Mouse (Mus musculus) heart, embryonic 14.5 days (tissue): ENCODE results near the gene Cdkal1. TPM values are rescaled to one million over a fixed set of nuclear protein-coding genes. Genes with fewer than 3 reads are reported as not detected.

Source experiments
- ATAC-seq: fragments of 200-750 bp; cut with Nextera tagmentation; 2 replicates; pipeline ENCODE4 v1.8.0; 2017; ENCODE audit warnings: low read depth, moderate TSS enrichment; ENCODE audit not compliant: insufficient number of reproducible peaks, insufficient read depth, low FRiP score
- H3K27ac ChIP-seq, 2 experiments: fragments of 200-500 bp in 1 of 2; fragments of 300-500 bp in 1 of 2; sonication (generic) in 1 of 2; replicated peaks in 1 of 2; 2 replicates each; pipeline ENCODE4 v1.5.1; 2012 to 2014; ENCODE audit warnings: low read depth in 2 of 2, low read length in 2 of 2, control low read depth in 1 of 2, mild to moderate bottlenecking in 1 of 2, mixed read lengths in 1 of 2; ENCODE audit not compliant: control insufficient read depth in 1 of 2, insufficient read depth in 1 of 2
- H3K27me3 ChIP-seq: fragments of 300-500 bp; sonication (generic); 2 replicates; pipeline ENCODE4 v1.6.1; 2014; ENCODE audit warnings: mild to moderate bottlenecking, low read length, control low read depth; ENCODE audit not compliant: control insufficient read depth, insufficient read depth
- H3K36me3 ChIP-seq: fragments of 300-500 bp; sonication (generic); 2 replicates; pipeline ENCODE4 v1.6.1; 2014; ENCODE audit warnings: mild to moderate bottlenecking, control low read depth, low read length, mixed read lengths; ENCODE audit not compliant: control insufficient read depth, insufficient read depth
- H3K4me1 ChIP-seq, 2 experiments: fragments of 200-500 bp in 1 of 2; fragments of 300-500 bp in 1 of 2; sonication (generic) in 1 of 2; 2 replicates each; pipeline ENCODE4 v1.6.1; 2012 to 2014; ENCODE audit warnings: low read length in 2 of 2, control low read depth in 1 of 2, mixed read lengths in 1 of 2; ENCODE audit not compliant: control insufficient read depth in 2 of 2, insufficient read depth in 2 of 2
- H3K4me2 ChIP-seq: fragments of 300-500 bp; sonication (generic); 2 replicates; pipeline ENCODE4 v1.6.1; 2014; ENCODE audit warnings: mild to moderate bottlenecking, low read length
- H3K4me3 ChIP-seq, 2 experiments: fragments of 200-500 bp in 1 of 2; fragments of 300-500 bp in 1 of 2; sonication (generic) in 1 of 2; 2 replicates each; pipeline ENCODE4 v1.5.1; 2012 to 2014; ENCODE audit warnings: low read length in 2 of 2, mild to moderate bottlenecking in 2 of 2, control low read depth in 1 of 2, low read depth in 1 of 2, moderate library complexity in 1 of 2; ENCODE audit not compliant: control insufficient read depth in 1 of 2, insufficient read depth in 1 of 2
- H3K9ac ChIP-seq: fragments of 300-500 bp; sonication (generic); 2 replicates; pipeline ENCODE4 v1.6.1; 2014; ENCODE audit warnings: mild to moderate bottlenecking, low read length
- H3K9me3 ChIP-seq: fragments of 300-500 bp; sonication (generic); 2 replicates; pipeline ENCODE4 v1.6.1; 2016; ENCODE audit warnings: low read length, control low read depth; ENCODE audit not compliant: control insufficient read depth
- WGBS: fragments of 180-500 bp; shearing (Covaris S2); extraction: QIAGEN DNeasy Blood & Tissue Kit; methylation state at CpG from one replicate; pipeline ENCODE4 v1.1.7; 2014; 5-methylcytosine and 5-hydroxymethylcytosine counted together
- polyA plus RNA-seq: library from polyadenylated mRNA; unstranded; fragments of >200 nt; fragmentation: Nextera tagmentation; extraction: Ambion mirVana; gene quantifications from 2 replicates; pipeline ENCODE4 v1.2.1, GENCODE M21; 2014

Cdkal1 gene
- polyA plus RNA-seq, 1 experiment from 2014 or later, result 28.3 TPM

GRCm38 (mm10) chr13:29826469-29826868 lies 29.0 kb downstream of the Cdkal1 start:
- Histone ChIP-seq H3K9ac (no peak overlapping the region), H3K9me3 (no peaks in the 10 kb centered on the region), H3K4me2 (no peak overlapping the region), H3K4me1 (peaks cover 4 to 12% of the 10 kb centered on the region in 2 experiments; a peak in 2 of 4 replicates), H3K27me3 (no peaks in the 10 kb centered on the region), H3K36me3 (no peaks in the 10 kb centered on the region), H3K27ac (no peak overlapping the region; a peak in 1 of 4 replicates), H3K4me3 (no peak overlapping the region)
- ATAC-seq, result no peak
- WGBS, result 47% methylated on average over 2 of the region's 2 CpGs

- Histone ChIP-seq H3K4me1 (peaks cover 4 to 12% of the 10 kb centered on the region in 2 experiments; a peak in 2 of 4 replicates), H3K4me2 (no peak overlapping the region), H3K36me3 (no peaks in the 10 kb centered on the region), H3K4me3 (no peak overlapping the region), H3K27me3 (no peaks in the 10 kb centered on the region), H3K9ac (no peak overlapping the region), H3K9me3 (no peaks in the 10 kb centered on the region), H3K27ac (no peak overlapping the region)
- no peak for ATAC-seq
These were observed 29.4 kb downstream of the Cdkal1 start for GRCm38 (mm10) chr13:29826041-29826440.

- no peak for ATAC-seq
- no peak overlapping the region for H3K4me2 ChIP-seq
These were observed 30.7 kb downstream of the Cdkal1 start for GRCm38 (mm10) chr13:29824797-29825196.

GRCm38 (mm10) chr13:29824326-29824725 lies 31.1 kb downstream of the Cdkal1 start:
- no peak for ATAC-seq
- Histone ChIP-seq H3K4me1 (peaks cover 4 to 12% of the 10 kb centered on the region in 2 experiments; a peak in 2 of 4 replicates), H3K4me2 (no peak overlapping the region), H3K27ac (no peak overlapping the region), H3K27me3 (no peaks in the 10 kb centered on the region), H3K4me3 (no peak overlapping the region), H3K9ac (no peak overlapping the region), H3K9me3 (no peaks in the 10 kb centered on the region), H3K36me3 (no peaks in the 10 kb centered on the region)
- 77% methylated on average over 8 of the region's 8 CpGs for WGBS

More at GRCm38 (mm10) chr13:29824797-29825196, 30.7 kb downstream of the Cdkal1 start:
- H3K27ac ChIP-seq, result no peak overlapping the region
- H3K9me3 ChIP-seq, result no peaks in the 10 kb centered on the region
- H3K4me3 ChIP-seq, result no peak overlapping the region
- no peaks in the 10 kb centered on the region for H3K36me3 ChIP-seq
- 78% methylated on average over 4 of the region's 4 CpGs for WGBS
- H3K4me1 ChIP-seq, result peaks cover 4 to 12% of the 10 kb centered on the region in 2 experiments; a peak in 2 of 4 replicates
- no peaks in the 10 kb centered on the region for H3K27me3 ChIP-seq
- no peak overlapping the region for H3K9ac ChIP-seq

- Histone ChIP-seq H3K4me2 (no peak overlapping the region), H3K9ac (no peak overlapping the region), H3K4me1 (peaks cover 5 to 13% of the 10 kb centered on the region in 2 experiments; a peak in 2 of 4 replicates), H3K4me3 (no peak overlapping the region), H3K36me3 (no peaks in the 10 kb centered on the region), H3K9me3 (no peaks in the 10 kb centered on the region), H3K27me3 (no peaks in the 10 kb centered on the region), H3K27ac (peak overlapping the region in 1 of 2 experiments; percentile 16; a peak in 1 of 4 replicates)
- no peak for ATAC-seq
- WGBS, result 49% methylated on average over 9 of the region's 9 CpGs
These were observed 31.6 kb downstream of the Cdkal1 start for GRCm38 (mm10) chr13:29823906-29824305.

- Histone ChIP-seq H3K27ac (peak overlapping the region in 1 of 2 experiments; percentile 16; a peak in 1 of 4 replicates), H3K9me3 (no peaks in the 10 kb centered on the region), H3K27me3 (no peaks in the 10 kb centered on the region), H3K4me3 (no peak overlapping the region), H3K36me3 (no peaks in the 10 kb centered on the region), H3K4me1 (peaks cover 6 to 17% of the 10 kb centered on the region in 2 experiments; a peak in 2 of 4 replicates), H3K4me2 (no peak overlapping the region), H3K9ac (no peak overlapping the region)
- 90% methylated on average over 8 of the region's 8 CpGs for WGBS
- no peak for ATAC-seq
These were observed 32.0 kb downstream of the Cdkal1 start for GRCm38 (mm10) chr13:29823487-29823886.

GRCm38 (mm10) chr13:29819910-29820583 lies 35.4 kb downstream of the Cdkal1 start:
- no peak for ATAC-seq
- H3K27me3 ChIP-seq, result no peaks in the 10 kb centered on the region
- 88% methylated on average over 9 of the region's 9 CpGs for WGBS
- no peak overlapping the region for H3K4me3 ChIP-seq
- no peak overlapping the region for H3K9ac ChIP-seq
- peaks cover 6 to 11% of the 10 kb centered on the region in 2 experiments; a peak in 2 of 4 replicates for H3K4me1 ChIP-seq
- no peak overlapping the region for H3K4me2 ChIP-seq
- H3K36me3 ChIP-seq, result no peaks in the 10 kb centered on the region
- H3K9me3 ChIP-seq, result no peaks in the 10 kb centered on the region
- no peak overlapping the region for H3K27ac ChIP-seq
